Mouse (Mus musculus) MEL-GATA-1-ER (cell line): ENCODE measurements around the gene Slc6a21.
"Not testable (repeated sequence)": the region's sequence is repeated elsewhere in the genome, so short reads cannot be mapped to it uniquely, and the experiment has no call there.

Experiments used
- DNase-seq: peaks from one replicate; pipeline ENCODE4 v3.0.0-alpha.2; 2012; ENCODE audit warnings: low read depth; ENCODE audit errors: extremely low read depth

Gene Slc6a21

GRCm38 (mm10) chr7:45255822-45256221 lies 21.5 kb upstream of the Slc6a21 start:
- DNase-seq = not testable (repeated sequence)

- DNase-seq = no peak
These were observed 20.1 kb upstream of the Slc6a21 start for GRCm38 (mm10) chr7:45257063-45257840.

DNA sequence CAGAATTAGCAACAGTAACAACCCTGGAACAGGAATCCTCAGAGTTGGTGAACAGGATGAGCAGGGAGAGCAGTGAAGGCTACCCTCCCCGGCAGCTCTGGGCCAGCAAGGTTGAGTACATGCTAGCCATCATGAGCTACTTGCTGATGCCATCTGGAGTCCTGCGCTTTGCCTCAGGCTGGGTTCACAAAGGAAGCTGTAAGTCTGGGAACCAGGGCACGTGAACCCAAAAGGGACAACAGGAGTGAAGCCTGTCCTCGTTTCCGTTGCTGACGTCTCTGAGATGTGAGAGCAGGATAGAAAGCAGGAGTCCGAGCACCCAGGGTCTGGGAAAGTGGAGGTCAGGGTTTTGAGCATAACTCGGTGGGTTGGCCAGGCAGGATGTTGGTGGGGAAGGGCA lies 18.0 kb upstream of the Slc6a21 start:
- no peak for DNase-seq

- DNase-seq = no peak
These were observed 15.0 kb upstream of the Slc6a21 start for GRCm38 (mm10) chr7:45262266-45262665.

- DNase-seq = no peak
These were observed 14.2 kb upstream of the Slc6a21 start for GRCm38 (mm10) chr7:45263006-45263607.

- DNase-seq = no peak
These were observed 13.0 kb upstream of the Slc6a21 start for GRCm38 (mm10) chr7:45264348-45264747.

DNA sequence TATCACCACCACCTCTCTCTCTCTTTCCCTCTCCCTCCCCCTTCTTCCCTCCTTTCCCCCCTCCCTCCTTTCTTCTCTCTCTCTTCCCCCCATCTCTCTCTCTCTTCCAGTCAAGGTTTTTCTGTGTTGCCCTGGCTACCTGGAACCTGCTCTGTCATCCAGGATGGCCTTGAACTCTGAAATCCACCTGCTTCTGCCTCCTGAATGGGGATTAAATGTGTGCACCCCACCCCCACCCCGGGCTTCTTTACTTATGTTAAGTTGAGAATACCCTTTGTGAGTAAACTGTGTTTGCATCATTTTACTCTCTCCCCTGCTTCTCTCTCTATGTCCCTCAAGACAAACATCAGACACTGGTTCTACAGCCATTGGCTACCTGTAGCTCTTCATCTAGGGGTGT lies 11.8 kb upstream of the Slc6a21 start:
- DNase-seq = no peak

DNA sequence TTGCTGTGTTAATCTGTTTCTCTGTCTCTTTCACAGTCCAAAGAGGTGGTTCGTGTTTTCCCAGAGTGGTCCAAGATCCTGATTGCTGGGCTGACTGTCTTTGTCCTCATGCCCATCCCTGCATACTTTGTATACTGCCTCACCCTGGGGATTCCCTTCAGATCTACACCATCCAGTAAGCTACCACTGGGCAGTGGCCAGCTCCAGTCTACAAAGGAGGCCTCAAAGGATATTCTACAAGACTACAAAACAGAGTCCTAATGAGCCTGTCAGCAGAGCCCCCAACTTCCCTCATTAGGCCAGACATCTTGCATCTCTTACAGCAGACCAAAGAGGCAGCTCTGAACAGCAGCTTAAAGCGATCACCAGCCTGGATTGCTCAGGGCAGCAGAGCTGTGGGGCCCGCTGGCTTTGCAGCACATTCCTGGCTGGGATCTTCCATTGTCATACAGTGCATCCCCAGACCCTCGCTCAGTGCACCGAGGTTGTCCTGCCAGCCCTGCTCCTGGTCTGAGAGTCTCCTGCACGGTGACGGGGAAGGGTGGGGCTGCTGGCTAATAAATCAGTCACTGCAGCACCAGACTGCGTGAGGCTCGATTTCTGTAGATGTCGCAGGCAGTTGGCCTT lies 4.4 kb upstream of the Slc6a21 start:
- DNase-seq = no peak

GRCm38 (mm10) chr7:45273672-45274071 lies 3.6 kb upstream of the Slc6a21 start:
- DNase-seq = no peak

DNA sequence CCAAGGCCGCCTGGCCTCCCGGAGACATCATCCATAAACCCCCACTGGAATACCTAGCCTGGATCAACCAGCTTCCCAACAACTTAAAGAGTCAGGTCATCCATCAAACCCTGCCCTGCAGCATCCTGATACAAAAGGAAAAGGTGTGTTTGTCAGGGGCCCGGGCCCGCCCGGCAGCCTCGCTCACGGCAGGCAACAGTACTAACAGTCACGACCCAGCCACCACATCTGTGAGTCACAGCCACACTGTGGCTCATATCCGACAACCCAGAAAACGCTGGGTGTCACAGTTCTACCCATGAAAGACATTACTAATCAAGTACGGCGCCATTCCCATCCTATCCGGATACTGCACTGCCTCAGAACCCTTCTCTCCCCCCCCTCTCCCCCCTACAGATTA lies 9.2 kb downstream of the Slc6a21 start:
- DNase-seq = no peak

DNA sequence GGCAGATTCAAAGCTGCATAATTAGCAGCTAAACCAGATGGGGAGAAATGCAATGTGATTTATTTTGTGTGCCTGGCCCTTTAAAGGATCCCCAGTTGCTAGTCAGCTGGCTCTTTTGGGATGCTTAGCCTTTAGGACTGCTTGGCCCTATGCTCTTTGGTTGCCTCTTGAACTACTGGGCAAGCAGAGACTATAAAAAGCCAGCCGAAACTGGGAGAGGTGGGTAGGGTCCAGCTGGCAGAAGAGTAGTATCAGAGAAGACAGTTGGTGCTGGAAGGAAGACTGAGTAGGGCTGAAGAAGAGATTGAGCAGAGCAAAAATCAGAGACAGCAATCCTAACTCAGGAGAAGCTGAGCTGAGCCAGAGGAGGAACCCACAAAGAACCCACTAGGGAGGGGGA lies 19.3 kb downstream of the Slc6a21 start:
- DNase-seq = no peak

DNA sequence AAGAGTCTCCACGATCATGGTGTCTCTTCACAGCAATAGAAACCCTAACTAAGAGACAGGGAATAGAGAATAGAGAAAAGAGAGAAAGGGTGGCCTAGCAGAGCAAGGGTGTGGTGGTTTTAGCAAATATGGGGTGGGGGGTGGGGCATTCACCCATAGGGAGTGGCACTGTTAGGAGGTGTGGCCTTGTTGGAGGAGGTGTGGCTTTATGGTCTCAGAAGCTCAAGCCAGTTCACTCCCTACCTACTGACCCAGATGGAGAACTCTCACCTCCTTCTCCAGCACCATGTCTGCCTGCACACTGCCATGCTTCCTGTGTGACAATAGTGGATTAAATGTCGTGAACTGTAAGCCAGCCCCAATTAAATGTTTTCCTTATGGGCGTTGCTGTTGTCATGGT lies 20.2 kb downstream of the Slc6a21 start:
- no peak for DNase-seq

GRCm38 (mm10) chr7:45299752-45300151 lies 22.4 kb downstream of the Slc6a21 start:
- peak; percentile 78 for DNase-seq

DNA sequence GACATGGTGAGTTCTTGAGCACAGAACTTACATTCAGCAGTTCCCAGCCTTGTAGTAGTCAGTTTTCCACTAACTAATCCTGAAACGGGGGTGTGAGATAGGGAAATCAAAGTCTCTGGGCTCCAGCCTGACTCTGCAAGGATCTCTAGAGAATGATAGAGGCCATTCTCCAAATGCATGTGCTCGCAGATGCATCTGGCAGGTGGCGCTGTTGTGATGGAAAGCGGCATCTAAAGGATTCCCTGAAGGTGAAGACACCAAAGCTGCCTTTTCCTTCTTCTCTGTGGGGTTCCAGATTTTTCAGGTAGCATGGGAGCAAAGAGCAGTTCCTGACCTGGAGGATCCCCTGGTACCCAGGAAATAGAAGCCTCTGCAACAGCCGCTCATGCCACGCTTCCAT lies 23.0 kb downstream of the Slc6a21 start:
- no peak for DNase-seq

GRCm38 (mm10) chr7:45302626-45303025 lies 25.3 kb downstream of the Slc6a21 start:
- no peak for DNase-seq

GRCm38 (mm10) chr7:45304869-45305268 lies 27.6 kb downstream of the Slc6a21 start:
- DNase-seq = no peak

DNA sequence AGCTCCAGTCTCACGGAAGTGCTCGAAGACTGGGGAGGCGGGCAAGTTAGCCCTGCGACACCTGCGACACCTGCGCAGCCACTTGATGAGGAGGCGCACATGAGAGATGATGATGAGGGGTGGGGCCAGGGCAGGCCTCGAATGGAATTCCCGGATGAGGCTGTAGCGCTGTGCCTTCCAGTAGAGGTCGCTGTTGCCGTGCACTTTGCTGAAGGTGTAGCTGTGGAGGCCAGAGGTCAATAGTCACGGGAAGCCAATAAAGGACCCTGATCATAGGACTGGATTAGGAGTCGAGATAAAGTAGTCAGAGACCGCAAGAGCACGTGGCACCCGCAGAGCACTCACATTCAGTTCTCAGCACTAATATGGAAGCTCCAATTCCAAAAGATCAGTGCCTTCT lies 28.0 kb downstream of the Slc6a21 start:
- DNase-seq = no peak

DNA sequence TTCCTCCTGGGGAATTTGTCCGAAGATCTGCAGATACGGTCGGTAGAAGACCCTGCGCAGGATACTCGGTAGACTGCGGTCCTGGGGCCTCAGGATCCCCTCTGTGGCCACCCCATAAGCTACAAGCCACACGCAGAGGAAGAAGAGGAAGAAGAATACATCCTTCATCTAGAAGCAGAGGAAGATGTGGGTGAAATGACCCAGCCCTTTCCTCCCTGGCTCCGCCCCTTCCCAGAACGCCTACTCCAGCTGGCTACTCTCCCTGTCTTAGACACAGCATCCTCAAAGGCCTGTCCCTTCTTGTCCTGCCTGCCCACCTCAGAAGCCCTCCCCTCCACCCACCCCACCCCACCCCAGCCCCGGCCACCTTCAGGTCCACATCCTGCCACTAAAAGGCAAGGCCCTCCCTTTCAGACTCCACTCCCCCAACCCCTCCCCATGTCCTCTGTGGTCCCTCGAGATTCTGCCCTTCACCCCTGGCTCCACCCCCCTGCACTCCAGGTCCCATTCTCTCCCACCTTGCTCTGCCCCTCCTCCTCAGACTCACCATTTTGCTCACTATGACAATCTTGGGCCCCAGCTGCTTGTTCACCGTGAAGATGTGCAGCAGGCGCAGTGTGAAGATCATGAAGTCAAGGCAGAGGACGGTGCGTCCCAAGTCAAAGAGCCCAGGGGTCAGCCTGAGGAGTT lies 31.4 kb downstream of the Slc6a21 start:
- DNase-seq = no peak

- no peak for DNase-seq
These were observed 32.1 kb downstream of the Slc6a21 start for GRCm38 (mm10) chr7:45309455-45309854.

DNA sequence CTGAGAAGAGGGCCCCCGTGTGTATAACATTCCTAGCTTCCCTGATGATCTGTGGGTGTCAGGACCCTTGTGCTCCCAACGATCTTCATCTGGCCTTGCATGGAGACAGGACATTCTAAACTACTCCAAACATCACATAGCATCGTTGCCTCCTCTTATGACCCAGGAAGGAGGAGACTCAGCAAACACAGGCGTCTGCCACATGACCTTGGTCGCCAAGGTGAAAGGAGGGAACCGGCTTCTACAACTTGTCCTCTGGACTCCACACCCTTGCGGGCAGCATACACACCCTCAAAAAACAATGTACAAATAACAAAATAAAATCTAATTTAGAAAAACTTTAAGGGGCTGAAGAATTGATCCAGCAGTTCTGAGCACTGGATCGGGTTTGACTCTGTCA lies 34.7 kb downstream of the Slc6a21 start:
- DNase-seq = no peak

- no peak for DNase-seq
These were observed 35.6 kb downstream of the Slc6a21 start for GRCm38 (mm10) chr7:45312686-45313453.
